Mouse (Mus musculus): Measurements from ENCODE around the gene Map2k7. TPM values are rescaled to one million over a fixed set of nuclear protein-coding genes. Genes with fewer than 3 reads are reported as not detected.
A peak's percentile ranks its signal among the peaks of the same experiment; 100 is the strongest.
"Not testable (repeated sequence)": the region's sequence is repeated elsewhere in the genome, so short reads cannot be mapped to it uniquely, and the experiment has no call there.

Map2k7 gene
- polyA plus RNA-seq, 1 experiment: 62.1 TPM

- Histone ChIP-seq H3K36me3 (ENCODE audit: control insufficient read depth, insufficient read depth, low read length, poor library complexity, severe bottlenecking) (peaks cover 12% of the 10 kb centered on the region), H3K27ac (ENCODE audit: insufficient read depth, low read length) (no peak within 1 kb of the TSS), H3K27me3 (ENCODE audit: control insufficient read depth, insufficient read depth, low read length, poor library complexity, severe bottlenecking) (no peaks in the 10 kb centered on the region), H3K9ac (ENCODE audit: low read depth, poor library complexity, severe bottlenecking) (peak within 1 kb of the TSS; percentile 82), H3K4me3 (ENCODE audit: low read depth, low read length) (peak within 1 kb of the TSS; percentile 93), H3K9me3 (replicated peaks; ENCODE audit: control insufficient read depth, insufficient read depth, low read length, poor library complexity, severe bottlenecking) (no peaks in the 10 kb centered on the region), H3K4me1 (ENCODE audit: control insufficient read depth, insufficient read depth, low read length) (peaks cover 1% of the 10 kb centered on the region)
- TF ChIP-seq EP300 (IDR thresholded peaks at IDR 0.05; ENCODE audit: insufficient read depth, low read depth, low read length) (no peak), POLR2A (IDR thresholded peaks at IDR 0.05; ENCODE audit: insufficient read depth, low read length) (no peak), CTCF (IDR thresholded peaks at IDR 0.05; ENCODE audit: low read depth, low read length) (no peak)
Observed at GRCm38 (mm10) chr8:4252934-4253841, 14.6 kb downstream of the Map2k7 start, which contains the start of gene Snapc2. Snapc2 (plus strand) TSS chr8:4253080.

- Histone ChIP-seq H3K27me3 (ENCODE audit: control insufficient read depth, insufficient read depth, low read length, poor library complexity, severe bottlenecking) (no peaks in the 10 kb centered on the region), H3K4me1 (ENCODE audit: control insufficient read depth, insufficient read depth, low read length) (peaks cover 1% of the 10 kb centered on the region), H3K9ac (ENCODE audit: low read depth, poor library complexity, severe bottlenecking) (peak overlapping the region; percentile 82; the same call in 1 of the 2 replicates), H3K27ac (ENCODE audit: insufficient read depth, low read length) (no peak overlapping the region), H3K4me3 (ENCODE audit: low read depth, low read length) (no peak overlapping the region), H3K9me3 (replicated peaks; ENCODE audit: control insufficient read depth, insufficient read depth, low read length, poor library complexity, severe bottlenecking) (no peaks in the 10 kb centered on the region), H3K36me3 (ENCODE audit: control insufficient read depth, insufficient read depth, low read length, poor library complexity, severe bottlenecking) (peaks cover 12% of the 10 kb centered on the region)
- TF ChIP-seq CTCF (IDR thresholded peaks at IDR 0.05; ENCODE audit: low read depth, low read length) (peak; percentile 19), POLR2A (IDR thresholded peaks at IDR 0.05; ENCODE audit: insufficient read depth, low read length) (no peak), EP300 (IDR thresholded peaks at IDR 0.05; ENCODE audit: insufficient read depth, low read depth, low read length) (no peak)
Observed at GRCm38 (mm10) chr8:4254001-4254400, 15.5 kb downstream of the Map2k7 start.

- H3K9me3 ChIP-seq (replicated peaks; ENCODE audit: control insufficient read depth, insufficient read depth, low read length, poor library complexity, severe bottlenecking); H3K27ac ChIP-seq (ENCODE audit: insufficient read depth, low read length); H3K27me3 ChIP-seq (ENCODE audit: control insufficient read depth, insufficient read depth, low read length, poor library complexity, severe bottlenecking); H3K4me1 ChIP-seq (ENCODE audit: control insufficient read depth, insufficient read depth, low read length); H3K4me3 ChIP-seq (ENCODE audit: low read depth, low read length); H3K9ac ChIP-seq (ENCODE audit: low read depth, poor library complexity, severe bottlenecking): not testable (repeated sequence)
- H3K36me3 ChIP-seq (ENCODE audit: control insufficient read depth, insufficient read depth, low read length, poor library complexity, severe bottlenecking): peaks cover 21% of the 10 kb centered on the region
Observed at GRCm38 (mm10) chr8:4255471-4255870, 16.9 kb downstream of the Map2k7 start.

- TF ChIP-seq POLR2A (IDR thresholded peaks at IDR 0.05; ENCODE audit: insufficient read depth, low read length) (no peak), CTCF (IDR thresholded peaks at IDR 0.05; ENCODE audit: low read depth, low read length) (no peak), EP300 (IDR thresholded peaks at IDR 0.05; ENCODE audit: insufficient read depth, low read depth, low read length) (no peak)
- Histone ChIP-seq H3K4me1 (ENCODE audit: control insufficient read depth, insufficient read depth, low read length) (peaks cover 1% of the 10 kb centered on the region), H3K9me3 (replicated peaks; ENCODE audit: control insufficient read depth, insufficient read depth, low read length, poor library complexity, severe bottlenecking) (no peaks in the 10 kb centered on the region), H3K36me3 (ENCODE audit: control insufficient read depth, insufficient read depth, low read length, poor library complexity, severe bottlenecking) (peaks cover 29% of the 10 kb centered on the region), H3K27ac (ENCODE audit: insufficient read depth, low read length) (no peak overlapping the region), H3K9ac (ENCODE audit: low read depth, poor library complexity, severe bottlenecking) (no peak overlapping the region), H3K4me3 (ENCODE audit: low read depth, low read length) (no peak overlapping the region), H3K27me3 (ENCODE audit: control insufficient read depth, insufficient read depth, low read length, poor library complexity, severe bottlenecking) (no peaks in the 10 kb centered on the region)
Observed at GRCm38 (mm10) chr8:4256911-4257310, 18.4 kb downstream of the Map2k7 start.

GRCm38 (mm10) chr8:4257350-4257749 lies 18.8 kb downstream of the Map2k7 start:
- TF ChIP-seq POLR2A (IDR thresholded peaks at IDR 0.05; ENCODE audit: insufficient read depth, low read length) (no peak), CTCF (IDR thresholded peaks at IDR 0.05; ENCODE audit: low read depth, low read length) (no peak), EP300 (IDR thresholded peaks at IDR 0.05; ENCODE audit: insufficient read depth, low read depth, low read length) (no peak)
- Histone ChIP-seq H3K4me3 (ENCODE audit: low read depth, low read length) (no peak overlapping the region), H3K9me3 (replicated peaks; ENCODE audit: control insufficient read depth, insufficient read depth, low read length, poor library complexity, severe bottlenecking) (no peaks in the 10 kb centered on the region), H3K27ac (ENCODE audit: insufficient read depth, low read length) (no peak overlapping the region), H3K4me1 (ENCODE audit: control insufficient read depth, insufficient read depth, low read length) (peaks cover 1% of the 10 kb centered on the region), H3K9ac (ENCODE audit: low read depth, poor library complexity, severe bottlenecking) (peak overlapping the region; percentile 51; the same call in 1 of the 2 replicates), H3K27me3 (ENCODE audit: control insufficient read depth, insufficient read depth, low read length, poor library complexity, severe bottlenecking) (no peaks in the 10 kb centered on the region), H3K36me3 (ENCODE audit: control insufficient read depth, insufficient read depth, low read length, poor library complexity, severe bottlenecking) (peaks cover 33% of the 10 kb centered on the region)

GRCm38 (mm10) chr8:4258233-4258632 lies 19.7 kb downstream of the Map2k7 start:
- Histone ChIP-seq H3K4me3 (ENCODE audit: low read depth, low read length) (peak overlapping the region; percentile 70), H3K9me3 (replicated peaks; ENCODE audit: control insufficient read depth, insufficient read depth, low read length, poor library complexity, severe bottlenecking) (no peaks in the 10 kb centered on the region)
- TF ChIP-seq POLR2A (IDR thresholded peaks at IDR 0.05; ENCODE audit: insufficient read depth, low read length) (no peak), EP300 (IDR thresholded peaks at IDR 0.05; ENCODE audit: insufficient read depth, low read depth, low read length) (0 out of 2 replicates have a peak, but pooled peaks have one; percentile 50), CTCF (IDR thresholded peaks at IDR 0.05; ENCODE audit: low read depth, low read length) (peak; percentile 98)

More at GRCm38 (mm10) chr8:4258233-4258632, 19.7 kb downstream of the Map2k7 start:
- Histone ChIP-seq H3K27ac (ENCODE audit: insufficient read depth, low read length) (peak overlapping the region; percentile 34; the same call in 1 of the 2 replicates), H3K4me1 (ENCODE audit: control insufficient read depth, insufficient read depth, low read length) (peaks cover 1% of the 10 kb centered on the region), H3K27me3 (ENCODE audit: control insufficient read depth, insufficient read depth, low read length, poor library complexity, severe bottlenecking) (no peaks in the 10 kb centered on the region), H3K9ac (ENCODE audit: low read depth, poor library complexity, severe bottlenecking) (peak overlapping the region; percentile 51), H3K36me3 (ENCODE audit: control insufficient read depth, insufficient read depth, low read length, poor library complexity, severe bottlenecking) (peaks cover 42% of the 10 kb centered on the region)

All from ES-Bruce4 (cell line).